Mouse (Mus musculus): ENCODE results near the gene Hspb6. TPM values are rescaled to one million over a fixed set of nuclear protein-coding genes. Genes with fewer than 3 reads are reported as not detected.

Gene Hspb6
- 4.9 and 7.6 TPM in 2 replicates for polyA plus RNA-seq (2021; fragmentation: Nextera tagmentation)
- long read RNA-seq, experiment 1, transcript Hspb6-201 (3 exons, 1,363 nt): major isoform, 7 of 16 reads
- long read RNA-seq, experiment 1, partial matches to known transcripts: 1 of 16 reads
- long read RNA-seq, experiment 1, other reads (novel, unspliced or antisense): 7 of 16 reads
- long read RNA-seq, experiment 2, partial matches to known transcripts: 0 of 4 reads
- long read RNA-seq, experiment 2, other reads (novel, unspliced or antisense): 2 of 4 reads

DNA sequence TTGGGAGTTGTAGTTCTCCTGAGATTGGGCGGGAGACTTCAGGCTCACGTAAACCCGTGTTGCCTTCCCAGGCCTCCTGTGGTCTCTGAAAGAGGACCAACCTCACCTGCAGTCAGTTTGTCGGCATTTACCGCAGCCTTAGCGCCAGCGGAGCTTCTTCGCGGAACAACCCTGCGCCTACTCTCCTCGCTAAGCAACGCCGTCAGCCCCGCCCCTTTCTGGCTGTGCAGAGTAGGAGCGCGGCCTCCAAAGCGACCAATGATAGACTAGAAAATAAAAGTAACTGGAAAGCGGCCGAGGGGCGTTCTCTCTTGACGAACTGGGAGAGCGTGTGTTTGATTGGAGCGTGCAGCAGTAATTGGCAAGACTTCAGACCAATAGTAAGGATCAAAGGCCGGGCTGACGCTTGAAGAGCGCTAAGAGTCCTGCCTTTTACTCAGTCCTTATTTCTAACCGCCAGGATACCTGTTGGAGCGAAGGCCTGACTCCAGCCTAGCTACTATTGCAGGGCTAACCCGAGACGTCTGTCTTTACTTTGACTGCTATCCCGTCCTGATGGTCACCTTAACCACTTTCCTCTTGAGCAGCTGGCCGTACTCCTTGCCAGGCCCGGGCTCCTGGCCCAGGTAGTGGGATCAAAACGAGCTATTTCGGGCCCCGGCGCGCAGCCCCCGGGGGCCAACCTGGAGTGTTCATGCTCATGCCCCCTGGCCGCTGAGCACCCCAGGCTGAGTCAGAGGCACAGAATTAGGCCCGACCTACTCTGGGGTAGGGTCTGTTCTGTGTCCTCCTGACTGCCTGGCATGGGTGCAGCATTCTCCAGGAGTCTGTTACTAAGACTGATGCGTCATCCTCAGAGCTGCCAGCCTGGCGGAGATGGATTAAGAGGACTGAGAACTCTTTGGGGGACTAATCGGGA is at the start of gene Hspb6, which contains the start of gene Proser3:
TSS of gene Hspb6 (plus strand) at position 77 of the 919 bp plus-strand sequence.
TSS of gene Proser3 (minus strand) at position 198 of the 919 bp plus-strand sequence.

GRCm38 (mm10) chr7:30534633-30535577 is 17.1 kb upstream of the Hspb6 start, which contains the start of gene Arhgap33:
Gene Arhgap33 (minus strand): TSS chr7:30535060.

GRCm38 (mm10) chr7:30559443-30559954 is 7.5 kb downstream of the Hspb6 start, which contains the start of gene Lin37:
Gene Lin37 (minus strand): TSS chr7:30559838.

DNA sequence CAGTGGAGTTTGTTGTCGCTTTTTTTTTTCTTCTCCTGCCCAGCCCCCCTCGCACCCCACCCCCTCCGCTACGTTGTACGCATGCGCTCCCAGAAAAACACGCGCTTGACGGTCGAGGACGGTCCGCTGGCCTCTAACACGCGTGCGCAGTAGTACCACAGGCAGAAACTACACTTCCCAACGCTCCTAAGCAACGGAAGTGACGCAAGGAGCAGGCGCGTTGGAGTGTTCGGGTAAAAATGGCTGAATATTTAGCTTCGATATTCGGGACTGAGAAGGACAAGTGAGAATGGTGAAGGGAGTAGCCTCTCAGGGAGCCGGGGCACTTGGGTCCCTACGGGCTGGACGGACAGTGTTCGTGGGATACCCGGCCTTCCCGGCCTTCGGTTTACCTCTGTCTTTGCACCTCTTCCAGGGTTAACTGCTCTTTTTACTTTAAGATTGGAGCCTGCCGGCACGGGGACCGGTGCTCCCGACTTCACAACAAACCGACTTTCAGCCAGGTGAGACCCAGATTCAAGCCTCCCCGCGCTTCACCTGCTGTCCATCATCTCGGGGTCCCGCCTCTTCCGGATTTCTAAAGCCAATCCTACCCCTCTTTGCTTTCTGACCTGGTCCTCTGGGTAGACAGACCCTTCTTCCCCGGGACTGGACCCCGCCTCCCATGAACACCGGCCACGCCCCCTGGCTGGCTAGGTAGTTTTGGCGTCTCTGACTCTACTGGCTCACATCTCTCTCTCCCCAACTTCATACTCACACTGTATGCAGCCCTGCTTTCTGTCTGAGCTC is 11.3 kb downstream of the Hspb6 start, which contains the start of the genes U2af1l4, Gm49396 and Psenen:
TSS of gene U2af1l4 (plus strand) at position 185 of the 789 bp plus-strand sequence.
TSS of gene Gm49396 (plus strand) at position 228 of the 789 bp plus-strand sequence.
TSS of gene Psenen (minus strand) at position 511 of the 789 bp plus-strand sequence.

GRCm38 (mm10) chr7:30564970-30565571 is 13.1 kb downstream of the Hspb6 start, which contains the start of gene Igflr1:
Gene Igflr1 (plus strand): TSS chr7:30565427.

GRCm38 (mm10) chr7:30588676-30589434 is 36.9 kb downstream of the Hspb6 start, which contains the start of gene Kmt2b:
Gene Kmt2b (minus strand): TSS chr7:30588726.

GRCm38 (mm10) chr7:30598786-30599185 is 46.8 kb downstream of the Hspb6 start, which contains the start of gene Zbtb32:
Gene Zbtb32 (minus strand): TSS chr7:30598909.

Other genes with a start within 250 kb of the Hspb6 start
- 144 and 154 TPM in 2 replicates for gene Alkbh6, start 243.5 kb upstream of the Hspb6 start, polyA plus RNA-seq (2021; fragmentation: Nextera tagmentation)
- gene Syne4, start 237.4 kb upstream of the Hspb6 start, polyA plus RNA-seq (2021; fragmentation: Nextera tagmentation): 0.79 and 1.5 TPM in 2 replicates
- 4.9 TPM in 1 of 2 replicates, not detected in the other for gene E130208F15Rik, start 230.4 kb upstream of the Hspb6 start, polyA plus RNA-seq (2021; fragmentation: Nextera tagmentation)
- 22.9 and 31.6 TPM in 2 replicates for gene Sdhaf1, start 228.3 kb upstream of the Hspb6 start, polyA plus RNA-seq (2021; fragmentation: Nextera tagmentation)
- gene Lrfn3, start 189.4 kb upstream of the Hspb6 start, polyA plus RNA-seq (2021; fragmentation: Nextera tagmentation): 4.3 and 5.7 TPM in 2 replicates
- 109 and 120 TPM in 2 replicates for gene Tyrobp, start 138.4 kb upstream of the Hspb6 start, polyA plus RNA-seq (2021; fragmentation: Nextera tagmentation)
- gene Hcst, start 132.3 kb upstream of the Hspb6 start, polyA plus RNA-seq (2021; fragmentation: Nextera tagmentation): 3.4 TPM in 2 replicates
- 0.63 and 0.77 TPM in 2 replicates for gene Nfkbid, start 130.4 kb upstream of the Hspb6 start, polyA plus RNA-seq (2021; fragmentation: Nextera tagmentation)
- 261 and 1,018 TPM in 2 replicates for gene Aplp1, start 106.6 kb upstream of the Hspb6 start, polyA plus RNA-seq (2021; fragmentation: Nextera tagmentation)
- gene Kirrel2, start 94.5 kb upstream of the Hspb6 start, polyA plus RNA-seq (2021; fragmentation: Nextera tagmentation): 2.8 and 3.5 TPM in 2 replicates
- gene Nphs1, start 93.9 kb upstream of the Hspb6 start, polyA plus RNA-seq (2021; fragmentation: Nextera tagmentation): 0.39 and 0.83 TPM in 2 replicates
- gene Prodh2, start 58.6 kb upstream of the Hspb6 start, polyA plus RNA-seq (2021; fragmentation: Nextera tagmentation): not detected in 2 replicates
- 42.0 and 69.4 TPM in 2 replicates for gene Arhgap33, start 17.1 kb upstream of the Hspb6 start, polyA plus RNA-seq (2021; fragmentation: Nextera tagmentation)
- 0.69 and 2.1 TPM in 2 replicates for gene Proser3, start 121 bp downstream of the Hspb6 start, polyA plus RNA-seq (2021; fragmentation: Nextera tagmentation)
- gene Lin37, start 7.7 kb downstream of the Hspb6 start, polyA plus RNA-seq (2021; fragmentation: Nextera tagmentation): 54.8 and 66.6 TPM in 2 replicates
- 108 and 133 TPM in 2 replicates for gene U2af1l4, start 11.1 kb downstream of the Hspb6 start, polyA plus RNA-seq (2021; fragmentation: Nextera tagmentation)
- 0.67 and 0.75 TPM in 2 replicates for gene Gm49396, start 11.2 kb downstream of the Hspb6 start, polyA plus RNA-seq (2021; fragmentation: Nextera tagmentation)
- gene Psenen, start 11.4 kb downstream of the Hspb6 start, polyA plus RNA-seq (2021; fragmentation: Nextera tagmentation): 187 and 210 TPM in 2 replicates
- 0.55 and 1.2 TPM in 2 replicates for gene Igflr1, start 13.2 kb downstream of the Hspb6 start, polyA plus RNA-seq (2021; fragmentation: Nextera tagmentation)
- 2.0 and 3.6 TPM in 2 replicates for gene Kmt2b, start 36.5 kb downstream of the Hspb6 start, polyA plus RNA-seq (2021; fragmentation: Nextera tagmentation)
- gene Zbtb32, start 46.7 kb downstream of the Hspb6 start, polyA plus RNA-seq (2021; fragmentation: Nextera tagmentation): 0.36 TPM in 1 of 2 replicates, not detected in the other
- gene Upk1a, start 60.7 kb downstream of the Hspb6 start, polyA plus RNA-seq (2021; fragmentation: Nextera tagmentation): 0.13 and 0.23 TPM in 2 replicates
- 2,467 and 2,532 TPM in 2 replicates for gene Cox6b1, start 74.0 kb downstream of the Hspb6 start, polyA plus RNA-seq (2021; fragmentation: Nextera tagmentation)
- gene Etv2, start 83.7 kb downstream of the Hspb6 start, polyA plus RNA-seq (2021; fragmentation: Nextera tagmentation): not detected in 2 replicates
- 112 and 122 TPM in 2 replicates for gene Rbm42, start 98.1 kb downstream of the Hspb6 start, polyA plus RNA-seq (2021; fragmentation: Nextera tagmentation)
- gene Haus5, start 112.8 kb downstream of the Hspb6 start, polyA plus RNA-seq (2021; fragmentation: Nextera tagmentation): 3.6 and 4.0 TPM in 2 replicates
- gene Pmis2, start 119.4 kb downstream of the Hspb6 start, polyA plus RNA-seq (2021; fragmentation: Nextera tagmentation): not detected in 2 replicates
- not detected in 2 replicates for gene 2200002J24Rik, start 146.7 kb downstream of the Hspb6 start, polyA plus RNA-seq (2021; fragmentation: Nextera tagmentation)
- gene Atp4a, start 160.0 kb downstream of the Hspb6 start, polyA plus RNA-seq (2021; fragmentation: Nextera tagmentation): 0.55 and 0.83 TPM in 2 replicates
- 172 and 228 TPM in 2 replicates for gene Tmem147, start 177.4 kb downstream of the Hspb6 start, polyA plus RNA-seq (2021; fragmentation: Nextera tagmentation)
- gene Gapdhs, start 191.5 kb downstream of the Hspb6 start, polyA plus RNA-seq (2021; fragmentation: Nextera tagmentation): not detected in 2 replicates
- 7.3 and 9.5 TPM in 2 replicates for gene Sbsn, start 199.3 kb downstream of the Hspb6 start, polyA plus RNA-seq (2021; fragmentation: Nextera tagmentation)
- gene Dmkn, start 211.6 kb downstream of the Hspb6 start, polyA plus RNA-seq (2021; fragmentation: Nextera tagmentation): 11.7 and 12.6 TPM in 2 replicates
- not detected in 2 replicates for gene Krtdap, start 235.7 kb downstream of the Hspb6 start, polyA plus RNA-seq (2021; fragmentation: Nextera tagmentation)

All from left cerebral cortex, adult 6 months (tissue).